ENCODE assay signal across 14 mouse cellular contexts in genomic region chr12:113051628-113052403, GRCm38 (mm10). TPM values are rescaled to one million over a fixed set of nuclear protein-coding genes. Genes with fewer than 3 reads are reported as not detected.
DNase-seq lines count a peak whose midpoint lies in the region; ATAC-seq lines count a peak whose summit lies in the region.
"Had no signal": no experiment of that assay in that cellular context is flagged by ENCODE, and none has a peak within 500 bp of the region (broad histone marks: within the 10 kb centered on the region; RNA-seq: fewer than 3 reads in every experiment).

No protein-coding gene starts in this region.

- peaks cover 18% of the 10 kb centered on the region for H3K4me1 ChIP-seq in embryonic facial prominence, embryonic 13.5 days

- ATAC-seq in embryonic facial prominence, embryonic 13.5 days (ENCODE audit: insufficient number of reproducible peaks, insufficient read depth, low FRiP score, low TSS enrichment, low read depth), result no peak

- H3K9ac ChIP-seq in embryonic facial prominence, embryonic 13.5 days, result peak overlapping the region; percentile 61

- no peak overlapping the region for H3K4me3 ChIP-seq in embryonic facial prominence, embryonic 13.5 days
- H3K4me3 ChIP-seq: gastrocnemius, adult 2 months; myocyte had no signal

- H3K9me3 ChIP-seq in embryonic facial prominence, embryonic 13.5 days, result no peaks in the 10 kb centered on the region

- peak; percentile 26 for DNase-seq in kidney, adult 11 months
- no peak for DNase-seq in kidney, adult 9 months
- DNase-seq in kidney, postnatal 10 days, result peak; percentile 57
- peak; percentile 34 to 64 for DNase-seq in lung, postnatal 4 days
- no peak for DNase-seq in thymus, adult 18-20 months
- DNase-seq in cerebellum, adult 9-10 months, result no peak
- DNase-seq in urinary bladder, postnatal 4 days (ENCODE audit: low spot score in 2 of 2), result no peak
- DNase-seq: adrenal gland, postnatal 36 days; cerebellum, postnatal 25 days; gastrocnemius, adult 2 months; right cerebral cortex, postnatal 14 days had no signal

- 0 out of 2 replicates have a peak overlapping the region, but pooled peaks have one; percentile 5 for H3K4me2 ChIP-seq in embryonic facial prominence, embryonic 13.5 days

- 27% methylated on average over 9 of the region's 9 CpGs for WGBS in embryonic facial prominence, embryonic 13.5 days

- H3K27me3 ChIP-seq in embryonic facial prominence, embryonic 13.5 days, result no peaks in the 10 kb centered on the region

- H3K27ac ChIP-seq in embryonic facial prominence, embryonic 13.5 days, result peak overlapping the region; percentile 79
- H3K27ac ChIP-seq: gastrocnemius, adult 2 months had no signal

- H3K36me3 ChIP-seq in embryonic facial prominence, embryonic 13.5 days, result peaks cover 77% of the 10 kb centered on the region

RNA-seq across cellular contexts. Expression of gene Tex22, which starts 22.5 kb away (rescaled TPM):
- not detected in 2 replicates for polyA plus RNA-seq in embryonic facial prominence, embryonic 13.5 days (2015; fragmentation: Nextera tagmentation; extraction: Ambion mirVana)
- polyA plus RNA-seq: liver, embryonic 16.5 days had no signal

RNA-seq across cellular contexts. Expression of gene Pacs2, which starts 37.5 kb away (rescaled TPM):
- 13.3 and 14.2 TPM in 2 replicates for polyA plus RNA-seq in embryonic facial prominence, embryonic 13.5 days (2015; fragmentation: Nextera tagmentation; extraction: Ambion mirVana)

RNA-seq across cellular contexts. Expression of gene Mta1, which starts 46.3 kb away (rescaled TPM):
- 18.5 and 18.6 TPM in 2 replicates for polyA plus RNA-seq in embryonic facial prominence, embryonic 13.5 days (2015; fragmentation: Nextera tagmentation; extraction: Ambion mirVana)

RNA-seq across cellular contexts. Expression of gene Brf1, which starts 51.3 kb away (rescaled TPM):
- polyA plus RNA-seq in embryonic facial prominence, embryonic 13.5 days (2015; fragmentation: Nextera tagmentation; extraction: Ambion mirVana), result 74.9 and 80.1 TPM in 2 replicates

Comparison
In these comparisons a context has a peak if more than half of its experiments do, and no peak if none do; other contexts are left out.
1. DNase-seq: peak in kidney, adult 11 months (single experiment), kidney, postnatal 10 days (single experiment) and lung, postnatal 4 days (2 of 2); none in kidney, adult 9 months (single experiment), thymus, adult 18-20 months (0 of 2), cerebellum, adult 9-10 months (single experiment) and urinary bladder, postnatal 4 days (0 of 2).